Mouse (Mus musculus): ENCODE measurements around the gene Ing5.

GRCm38 (mm10) chr1:93810011-93810410 lies 6.2 kb downstream of the Ing5 start:
- TF ChIP-seq CTCF (conservative IDR thresholded peaks at IDR 0.05; ENCODE audit: low read length) (no peak), NANOG (IDR thresholded peaks at IDR 0.05; ENCODE audit: borderline replicate concordance, low read length) (no peak)
